Mouse (Mus musculus): ENCODE results near the gene Olfr419. TPM values are rescaled to one million over a fixed set of nuclear protein-coding genes. Genes with fewer than 3 reads are reported as not detected.

The Olfr419 gene
- not detected in 2 replicates for polyA plus RNA-seq (2012; rRNA removed)

- TF ChIP-seq POLR2A (IDR thresholded peaks at IDR 0.05; ENCODE audit: control insufficient read depth, low read depth, low read length) (no peak), CTCF (IDR thresholded peaks at IDR 0.05; ENCODE audit: control insufficient read depth, insufficient read depth, insufficient replicate concordance, low read depth, low read length) (no peak)
- Histone ChIP-seq H3K36me3 (ENCODE audit: control insufficient read depth, insufficient read depth, low read length) (no peaks in the 10 kb centered on the region), H3K4me3 (ENCODE audit: control insufficient read depth, low read depth, low read length) (no peak within 1 kb of the TSS), H3K4me1 (ENCODE audit: control insufficient read depth, insufficient read depth, low read length) (no peaks in the 10 kb centered on the region), H3K27ac (ENCODE audit: control insufficient read depth, insufficient read depth, low read depth, low read length) (no peak within 1 kb of the TSS), H3K27me3 (ENCODE audit: control insufficient read depth, insufficient read depth, low read length) (no peaks in the 10 kb centered on the region)
These were observed at the start of gene Olfr419 for GRCm38 (mm10) chr1:174251961-174252360. TSS of gene Olfr419 (minus strand) at chr1:174252061.

GRCm38 (mm10) chr1:174270643-174271042 is 18.8 kb upstream of the Olfr419 start:
- no peaks in the 10 kb centered on the region for H3K36me3 ChIP-seq (ENCODE audit: control insufficient read depth, insufficient read depth, low read length)
- no peak overlapping the region for H3K27ac ChIP-seq (ENCODE audit: control insufficient read depth, insufficient read depth, low read depth, low read length)
- no peaks in the 10 kb centered on the region for H3K4me1 ChIP-seq (ENCODE audit: control insufficient read depth, insufficient read depth, low read length)
- no peak for TF ChIP-seq CTCF (IDR thresholded peaks at IDR 0.05; ENCODE audit: control insufficient read depth, insufficient read depth, insufficient replicate concordance, low read depth, low read length)
- no peak for TF ChIP-seq POLR2A (IDR thresholded peaks at IDR 0.05; ENCODE audit: control insufficient read depth, low read depth, low read length)
- no peak overlapping the region for H3K4me3 ChIP-seq (ENCODE audit: control insufficient read depth, low read depth, low read length)
- H3K27me3 ChIP-seq (ENCODE audit: control insufficient read depth, insufficient read depth, low read length), result no peaks in the 10 kb centered on the region

- H3K4me1 ChIP-seq (ENCODE audit: control insufficient read depth, insufficient read depth, low read length), result no peaks in the 10 kb centered on the region
- TF ChIP-seq POLR2A (IDR thresholded peaks at IDR 0.05; ENCODE audit: control insufficient read depth, low read depth, low read length) (no peak), CTCF (IDR thresholded peaks at IDR 0.05; ENCODE audit: control insufficient read depth, insufficient read depth, insufficient replicate concordance, low read depth, low read length) (no peak)
- no peak overlapping the region for H3K27ac ChIP-seq (ENCODE audit: control insufficient read depth, insufficient read depth, low read depth, low read length)
These were observed 17.3 kb upstream of the Olfr419 start for GRCm38 (mm10) chr1:174269162-174269561.

GRCm38 (mm10) chr1:174267816-174268215 is 16.0 kb upstream of the Olfr419 start:
- no peaks in the 10 kb centered on the region for H3K4me1 ChIP-seq (ENCODE audit: control insufficient read depth, insufficient read depth, low read length)
- H3K4me3 ChIP-seq (ENCODE audit: control insufficient read depth, low read depth, low read length), result no peak overlapping the region
- H3K27me3 ChIP-seq (ENCODE audit: control insufficient read depth, insufficient read depth, low read length), result no peaks in the 10 kb centered on the region
- no peaks in the 10 kb centered on the region for H3K36me3 ChIP-seq (ENCODE audit: control insufficient read depth, insufficient read depth, low read length)
- no peak overlapping the region for H3K27ac ChIP-seq (ENCODE audit: control insufficient read depth, insufficient read depth, low read depth, low read length)
- TF ChIP-seq CTCF (IDR thresholded peaks at IDR 0.05; ENCODE audit: control insufficient read depth, insufficient read depth, insufficient replicate concordance, low read depth, low read length) (no peak), POLR2A (IDR thresholded peaks at IDR 0.05; ENCODE audit: control insufficient read depth, low read depth, low read length) (no peak)

More at GRCm38 (mm10) chr1:174269162-174269561, 17.3 kb upstream of the Olfr419 start:
- H3K4me3 ChIP-seq (ENCODE audit: control insufficient read depth, low read depth, low read length), result no peak overlapping the region
- H3K36me3 ChIP-seq (ENCODE audit: control insufficient read depth, insufficient read depth, low read length), result no peaks in the 10 kb centered on the region
- no peaks in the 10 kb centered on the region for H3K27me3 ChIP-seq (ENCODE audit: control insufficient read depth, insufficient read depth, low read length)

- H3K36me3 ChIP-seq (ENCODE audit: control insufficient read depth, insufficient read depth, low read length), result no peaks in the 10 kb centered on the region
- no peak for TF ChIP-seq CTCF (IDR thresholded peaks at IDR 0.05; ENCODE audit: control insufficient read depth, insufficient read depth, insufficient replicate concordance, low read depth, low read length)
These were observed 1.5 kb downstream of the Olfr419 start for GRCm38 (mm10) chr1:174250376-174250775.

GRCm38 (mm10) chr1:174247170-174247569 is 4.7 kb downstream of the Olfr419 start:
- H3K27me3 ChIP-seq (ENCODE audit: control insufficient read depth, insufficient read depth, low read length), result no peaks in the 10 kb centered on the region
- H3K36me3 ChIP-seq (ENCODE audit: control insufficient read depth, insufficient read depth, low read length), result no peaks in the 10 kb centered on the region
- no peak overlapping the region for H3K27ac ChIP-seq (ENCODE audit: control insufficient read depth, insufficient read depth, low read depth, low read length)
- TF ChIP-seq POLR2A (IDR thresholded peaks at IDR 0.05; ENCODE audit: control insufficient read depth, low read depth, low read length) (no peak), CTCF (IDR thresholded peaks at IDR 0.05; ENCODE audit: control insufficient read depth, insufficient read depth, insufficient replicate concordance, low read depth, low read length) (no peak)
- H3K4me1 ChIP-seq (ENCODE audit: control insufficient read depth, insufficient read depth, low read length), result no peaks in the 10 kb centered on the region
- H3K4me3 ChIP-seq (ENCODE audit: control insufficient read depth, low read depth, low read length), result no peak overlapping the region

More at GRCm38 (mm10) chr1:174250376-174250775, 1.5 kb downstream of the Olfr419 start:
- H3K4me1 ChIP-seq (ENCODE audit: control insufficient read depth, insufficient read depth, low read length), result no peaks in the 10 kb centered on the region
- no peak overlapping the region for H3K27ac ChIP-seq (ENCODE audit: control insufficient read depth, insufficient read depth, low read depth, low read length)
- H3K4me3 ChIP-seq (ENCODE audit: control insufficient read depth, low read depth, low read length), result no peak overlapping the region
- no peaks in the 10 kb centered on the region for H3K27me3 ChIP-seq (ENCODE audit: control insufficient read depth, insufficient read depth, low read length)

- TF ChIP-seq CTCF (IDR thresholded peaks at IDR 0.05; ENCODE audit: control insufficient read depth, insufficient read depth, insufficient replicate concordance, low read depth, low read length), result no peak
- TF ChIP-seq POLR2A (IDR thresholded peaks at IDR 0.05; ENCODE audit: control insufficient read depth, low read depth, low read length), result no peak
- H3K4me3 ChIP-seq (ENCODE audit: control insufficient read depth, low read depth, low read length), result no peak overlapping the region
- H3K36me3 ChIP-seq (ENCODE audit: control insufficient read depth, insufficient read depth, low read length), result no peaks in the 10 kb centered on the region
- no peaks in the 10 kb centered on the region for H3K4me1 ChIP-seq (ENCODE audit: control insufficient read depth, insufficient read depth, low read length)
- no peak overlapping the region for H3K27ac ChIP-seq (ENCODE audit: control insufficient read depth, insufficient read depth, low read depth, low read length)
- no peaks in the 10 kb centered on the region for H3K27me3 ChIP-seq (ENCODE audit: control insufficient read depth, insufficient read depth, low read length)
These were observed 5.8 kb downstream of the Olfr419 start for GRCm38 (mm10) chr1:174246080-174246479.

- H3K4me3 ChIP-seq (ENCODE audit: control insufficient read depth, low read depth, low read length), result no peak overlapping the region
- no peaks in the 10 kb centered on the region for H3K4me1 ChIP-seq (ENCODE audit: control insufficient read depth, insufficient read depth, low read length)
- TF ChIP-seq POLR2A (IDR thresholded peaks at IDR 0.05; ENCODE audit: control insufficient read depth, low read depth, low read length) (no peak), CTCF (IDR thresholded peaks at IDR 0.05; ENCODE audit: control insufficient read depth, insufficient read depth, insufficient replicate concordance, low read depth, low read length) (no peak)
- no peaks in the 10 kb centered on the region for H3K27me3 ChIP-seq (ENCODE audit: control insufficient read depth, insufficient read depth, low read length)
- no peak overlapping the region for H3K27ac ChIP-seq (ENCODE audit: control insufficient read depth, insufficient read depth, low read depth, low read length)
- no peaks in the 10 kb centered on the region for H3K36me3 ChIP-seq (ENCODE audit: control insufficient read depth, insufficient read depth, low read length)
These were observed 7.2 kb downstream of the Olfr419 start for GRCm38 (mm10) chr1:174244621-174245020.
